Mouse (Mus musculus) brown adipose tissue, adult 24 weeks (tissue): ENCODE data around the gene Hmcn1. TPM values are rescaled to one million over a fixed set of nuclear protein-coding genes. Genes with fewer than 3 reads are reported as not detected.

Source experiments
- H3K27ac ChIP-seq: fragments of 200-500 bp; replicated peaks from 2 replicates; pipeline ENCODE4 v1.5.1; 2012; ENCODE audit warnings: low read depth, mild to moderate bottlenecking, low read length
- H3K4me1 ChIP-seq: fragments of 200-500 bp; 2 replicates; pipeline ENCODE4 v1.6.1; 2012; ENCODE audit warnings: low read length, mixed read lengths; ENCODE audit not compliant: control insufficient read depth, insufficient read depth, insufficient read length
- H3K4me3 ChIP-seq: fragments of 200-500 bp; 2 replicates; pipeline ENCODE4 v1.5.1; 2012; ENCODE audit warnings: low read depth, mild to moderate bottlenecking, low read length, moderate library complexity; ENCODE audit not compliant: insufficient read depth
- polyA plus RNA-seq: library from polyadenylated mRNA; stranded (reverse); fragments of >200 nt; gene quantifications from 2 replicates; pipeline ENCODE4 v1.2.4, GENCODE M21; 2012; ENCODE audit not compliant: missing spikeins, insufficient read depth, insufficient read length

Hmcn1 gene
- polyA plus RNA-seq, 1 experiment: 0.20 TPM

DNA sequence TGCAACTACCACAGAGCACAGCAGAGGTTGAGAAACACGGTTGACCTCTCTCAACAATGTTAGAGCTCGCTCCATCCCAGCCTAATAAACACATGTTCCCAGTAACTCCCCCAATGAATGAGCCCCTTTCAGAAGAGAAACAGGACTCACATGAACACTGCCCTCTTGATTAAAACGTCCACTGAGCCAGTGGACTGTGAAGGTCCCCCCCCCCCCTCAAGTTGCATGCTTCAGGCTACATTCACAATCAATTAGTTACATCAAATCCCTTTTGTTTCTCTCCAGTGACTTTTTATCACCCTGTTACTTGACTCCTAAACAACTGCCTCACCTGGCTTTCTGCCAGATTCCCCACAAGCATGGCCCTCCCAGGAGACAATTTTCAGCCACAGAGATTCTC, 43.2 kb downstream of the Hmcn1 start:
- Histone ChIP-seq H3K27ac (no peak overlapping the region), H3K4me3 (no peak overlapping the region), H3K4me1 (no peaks in the 10 kb centered on the region; the same call in 1 of the 2 replicates)

DNA sequence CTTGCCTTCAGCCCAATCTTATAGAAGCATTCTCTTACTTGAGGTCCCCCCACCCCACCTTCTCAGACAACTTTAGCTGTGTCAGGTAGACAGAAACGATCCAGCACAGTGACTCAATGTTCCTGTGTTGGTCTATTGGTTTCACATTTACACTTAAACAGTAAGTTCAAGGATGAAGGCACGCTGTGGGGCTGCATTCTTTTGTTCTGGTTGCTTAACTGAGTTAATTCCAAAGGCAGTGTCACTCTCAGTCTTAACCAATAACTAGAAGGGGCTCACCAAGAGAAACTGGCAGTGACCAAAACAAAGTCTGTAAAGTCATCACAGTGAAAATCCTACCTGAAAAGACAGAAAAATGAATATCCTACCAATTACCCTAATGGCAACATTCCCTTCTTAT, 44.3 kb downstream of the Hmcn1 start:
- H3K4me3 ChIP-seq: no peak overlapping the region
- H3K27ac ChIP-seq: no peak overlapping the region
- H3K4me1 ChIP-seq: peaks cover 2% of the 10 kb centered on the region; the same call in 1 of the 2 replicates

DNA sequence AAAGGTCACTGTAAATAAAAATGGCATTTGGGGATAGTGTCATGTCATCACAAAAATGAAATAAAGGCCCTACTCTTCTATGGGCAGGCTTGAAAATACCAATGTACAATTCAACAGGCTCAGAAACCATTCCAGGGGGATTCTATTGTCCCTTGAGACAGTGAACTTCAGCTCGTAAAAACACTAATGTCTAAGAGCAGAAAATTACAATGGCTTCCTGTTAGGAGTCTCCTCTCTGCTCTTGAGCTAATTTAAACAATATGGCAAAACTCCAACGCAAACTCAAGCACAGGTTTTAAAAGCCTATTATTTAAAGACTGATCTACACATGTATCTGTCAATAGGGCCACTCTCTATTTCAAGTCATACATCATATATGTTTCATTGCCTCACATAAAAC, 49.6 kb downstream of the Hmcn1 start:
- H3K4me1 ChIP-seq: peaks cover 2% of the 10 kb centered on the region; the same call in 1 of the 2 replicates
- no peak overlapping the region for H3K27ac ChIP-seq
- no peak overlapping the region for H3K4me3 ChIP-seq

DNA sequence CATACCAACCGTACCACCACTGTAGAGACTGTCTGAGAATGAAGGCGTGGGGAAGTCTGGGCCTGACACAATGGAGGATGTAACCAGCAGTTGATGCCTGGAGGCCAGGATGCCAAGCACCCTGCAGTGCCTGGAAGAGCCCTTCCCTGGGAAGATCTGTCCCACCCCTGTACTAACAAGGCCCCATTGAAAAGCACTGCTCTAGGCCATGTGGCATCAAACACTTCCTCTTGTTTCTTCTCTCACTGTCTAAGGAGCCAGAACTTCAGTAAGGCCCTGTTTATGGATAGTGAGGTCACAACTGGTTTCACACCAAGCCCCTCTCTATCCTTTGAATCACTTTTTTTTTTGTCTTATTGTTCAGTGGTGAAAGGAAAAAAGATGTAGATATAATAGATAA, 51.1 kb downstream of the Hmcn1 start:
- no peak overlapping the region for H3K4me3 ChIP-seq
- no peak overlapping the region for H3K27ac ChIP-seq
- H3K4me1 ChIP-seq: peaks cover 2% of the 10 kb centered on the region; the same call in 1 of the 2 replicates

DNA sequence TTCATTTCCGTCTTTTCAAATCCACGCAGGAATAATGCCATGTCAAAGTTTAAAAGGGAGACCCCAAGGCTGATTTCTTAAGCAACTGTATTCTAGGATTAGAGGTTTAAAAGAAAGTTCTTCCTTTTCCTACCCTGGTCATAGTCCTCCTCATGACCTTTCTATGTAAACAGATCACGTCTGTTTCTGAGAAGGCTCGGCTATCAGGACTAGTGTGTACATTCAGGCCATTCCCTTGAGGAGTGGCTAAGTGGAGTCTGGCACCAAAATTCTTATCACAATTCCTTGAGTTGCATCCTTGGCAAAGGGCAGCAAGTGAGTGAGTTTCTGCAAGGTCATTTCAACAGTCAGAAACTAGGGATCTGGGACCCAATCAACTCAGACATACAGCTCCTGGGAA, 56.4 kb downstream of the Hmcn1 start:
- no peak overlapping the region for H3K27ac ChIP-seq
- H3K4me3 ChIP-seq: no peak overlapping the region
- no peaks in the 10 kb centered on the region for H3K4me1 ChIP-seq

GRCm38 (mm10) chr1:150933616-150934015, 59.6 kb downstream of the Hmcn1 start:
- Histone ChIP-seq H3K4me1 (no peaks in the 10 kb centered on the region), H3K4me3 (no peak overlapping the region), H3K27ac (no peak overlapping the region)

DNA sequence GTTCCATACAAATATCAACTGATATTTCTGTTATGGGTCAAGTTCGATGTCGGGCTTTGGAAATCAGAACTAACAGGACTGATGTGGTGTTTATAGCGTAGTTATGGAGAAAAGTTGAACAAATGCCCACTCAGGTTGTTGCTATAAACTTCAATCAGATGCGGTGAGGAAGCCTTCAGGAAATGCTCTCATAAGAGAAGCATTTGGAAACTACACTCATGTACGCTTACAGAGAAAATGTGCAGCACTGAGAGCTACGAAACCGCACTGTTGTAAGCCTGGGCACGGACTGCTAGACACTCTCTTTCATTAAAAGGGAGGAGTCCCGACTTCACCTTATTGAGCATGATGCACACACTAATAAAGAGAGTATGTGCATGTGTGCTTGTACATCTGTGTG, 72.4 kb downstream of the Hmcn1 start:
- Histone ChIP-seq H3K4me1 (no peaks in the 10 kb centered on the region), H3K4me3 (no peak overlapping the region), H3K27ac (no peak overlapping the region)

DNA sequence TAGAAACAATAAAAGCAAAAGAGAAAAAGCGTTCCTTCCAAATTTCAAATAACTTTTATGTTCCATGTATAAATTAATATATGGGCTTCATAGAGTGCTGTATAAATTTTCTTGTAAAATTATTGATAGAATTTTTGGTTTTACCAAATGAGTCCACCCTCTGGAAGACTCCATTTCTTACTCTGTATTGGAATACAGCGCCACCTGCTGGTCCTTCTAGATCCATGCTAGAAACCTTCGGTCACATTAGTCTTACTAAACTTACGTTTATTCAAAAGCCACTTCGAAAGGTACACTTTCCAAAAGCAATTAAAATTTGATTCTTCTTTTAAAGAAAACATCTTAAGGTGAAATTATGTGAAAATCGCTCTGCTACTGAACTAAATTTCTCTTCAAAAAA, 73.0 kb downstream of the Hmcn1 start:
- Histone ChIP-seq H3K4me1 (no peaks in the 10 kb centered on the region), H3K27ac (no peak overlapping the region), H3K4me3 (no peak overlapping the region)

DNA sequence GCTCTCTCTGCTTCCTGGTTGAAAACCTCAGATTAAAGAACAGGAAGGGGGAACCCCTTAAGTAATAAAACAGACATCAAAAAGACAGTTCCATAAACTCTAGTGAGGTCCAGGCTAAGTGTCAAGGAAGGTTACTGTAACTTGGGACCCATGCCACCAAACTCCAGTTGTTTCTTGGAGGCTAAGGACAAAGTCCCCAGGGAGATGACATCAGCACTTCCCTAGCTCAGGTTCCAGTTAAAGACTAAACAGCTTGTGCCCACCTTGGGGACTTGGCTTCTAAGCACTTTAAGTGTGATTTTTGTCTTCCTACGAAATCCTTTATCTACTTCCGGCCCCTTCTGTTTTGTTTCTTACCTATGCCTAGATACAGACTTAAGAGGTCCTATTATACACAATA, 78.3 kb downstream of the Hmcn1 start:
- H3K4me3 ChIP-seq: no peak overlapping the region
- no peak overlapping the region for H3K27ac ChIP-seq
- no peaks in the 10 kb centered on the region; the same call in 1 of the 2 replicates for H3K4me1 ChIP-seq

- no peaks in the 10 kb centered on the region; the same call in 1 of the 2 replicates for H3K4me1 ChIP-seq
- no peak overlapping the region for H3K27ac ChIP-seq
- no peak overlapping the region for H3K4me3 ChIP-seq
These were observed 79.6 kb downstream of the Hmcn1 start for GRCm38 (mm10) chr1:150913586-150914136.

DNA sequence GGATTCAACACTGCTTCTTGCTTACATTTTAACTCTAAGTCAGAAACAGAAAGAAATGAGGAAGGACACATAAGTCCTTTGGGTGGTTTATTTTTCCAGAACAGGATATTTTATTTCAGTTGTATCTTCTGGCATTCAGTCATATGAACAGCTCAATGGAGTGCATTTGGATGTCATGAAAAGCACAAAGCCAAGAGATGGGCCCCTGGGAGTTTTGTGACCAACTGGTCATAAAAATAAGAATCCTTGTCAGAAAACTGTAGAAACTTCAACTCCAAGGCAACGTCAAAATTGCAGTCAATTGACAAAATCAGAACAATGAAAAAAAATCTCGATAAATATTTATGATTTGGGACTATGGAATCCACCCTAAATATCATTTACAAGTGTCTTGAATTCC, 83.6 kb downstream of the Hmcn1 start:
- H3K4me1 ChIP-seq: no peaks in the 10 kb centered on the region
- no peak overlapping the region for H3K27ac ChIP-seq
- no peak overlapping the region for H3K4me3 ChIP-seq

GRCm38 (mm10) chr1:150893677-150894188, 99.5 kb downstream of the Hmcn1 start:
- Histone ChIP-seq H3K27ac (no peak overlapping the region), H3K4me3 (no peak overlapping the region), H3K4me1 (no peaks in the 10 kb centered on the region; the same call in 1 of the 2 replicates)

DNA sequence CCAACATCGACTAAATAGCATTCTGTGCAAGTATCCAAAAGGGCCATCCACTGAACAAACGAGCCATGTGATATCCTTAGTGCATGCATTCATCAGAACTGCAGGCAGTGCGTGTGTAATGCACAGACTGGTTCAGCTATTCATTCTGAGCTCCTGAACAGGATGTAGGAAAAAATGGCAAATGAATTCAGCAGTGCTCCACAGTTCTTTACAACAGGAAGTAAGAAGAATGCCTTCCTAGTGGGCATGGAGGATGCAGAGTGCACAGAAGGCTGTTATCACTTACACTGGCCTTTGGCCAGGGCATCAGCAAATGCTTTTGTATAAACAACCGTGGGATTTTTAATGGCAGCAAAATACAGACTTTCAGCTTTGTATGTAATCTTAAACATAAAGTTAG, 103.2 kb downstream of the Hmcn1 start:
- Histone ChIP-seq H3K27ac (no peak overlapping the region), H3K4me1 (no peaks in the 10 kb centered on the region; the same call in 1 of the 2 replicates), H3K4me3 (no peak overlapping the region)

DNA sequence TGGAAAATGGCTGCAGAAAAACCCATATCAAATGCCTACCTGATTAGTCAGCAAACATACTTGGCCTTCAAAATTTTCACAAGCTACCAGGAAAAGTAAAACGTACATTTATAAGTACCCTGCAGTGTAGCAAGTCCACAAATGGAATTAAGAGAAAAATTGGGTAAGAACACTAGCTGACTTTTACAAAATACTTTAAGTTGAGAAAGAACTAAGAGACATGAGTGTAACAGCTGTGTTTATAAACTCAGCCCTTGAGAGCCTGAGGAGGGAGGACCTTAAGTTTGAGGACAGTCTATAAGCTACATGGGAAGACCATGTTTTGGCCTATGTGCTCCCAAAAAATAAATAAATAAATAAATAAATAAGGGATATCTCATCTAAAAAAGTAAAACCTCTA, 107.0 kb downstream of the Hmcn1 start:
- Histone ChIP-seq H3K4me1 (no peaks in the 10 kb centered on the region; the same call in 1 of the 2 replicates), H3K4me3 (no peak overlapping the region), H3K27ac (no peak overlapping the region)

DNA sequence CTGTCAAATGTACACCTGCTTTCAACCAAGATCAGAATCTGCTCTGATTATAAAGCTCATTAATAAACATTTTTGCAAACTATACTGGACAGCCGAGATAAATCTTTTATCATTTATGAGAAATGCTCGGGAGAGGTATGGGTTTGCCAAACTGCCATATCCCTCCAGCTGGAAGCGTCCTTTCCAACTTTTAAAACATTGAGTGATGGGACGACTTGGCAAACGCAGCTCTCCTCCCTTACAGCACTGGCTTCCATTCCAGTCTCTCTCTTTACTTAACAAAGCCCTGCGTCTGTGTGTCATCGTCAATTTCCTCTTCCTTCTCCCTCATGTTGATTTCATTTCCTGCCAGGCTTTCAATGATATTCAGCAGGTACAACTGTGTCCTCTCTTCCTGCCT, 114.8 kb downstream of the Hmcn1 start:
- H3K27ac ChIP-seq: no peak overlapping the region

GRCm38 (mm10) chr1:150877920-150878319, 115.3 kb downstream of the Hmcn1 start:
- Histone ChIP-seq H3K4me1 (no peaks in the 10 kb centered on the region), H3K4me3 (no peak overlapping the region), H3K27ac (no peak overlapping the region)

More for the DNA sequence above, 114.8 kb downstream of the Hmcn1 start:
- Histone ChIP-seq H3K4me3 (no peak overlapping the region), H3K4me1 (no peaks in the 10 kb centered on the region)
